Mouse (Mus musculus): ENCODE measurements around the gene Gm9611. TPM values are rescaled to one million over a fixed set of nuclear protein-coding genes. Genes with fewer than 3 reads are reported as not detected.
"Not testable (repeated sequence)": the region's sequence is repeated elsewhere in the genome, so short reads cannot be mapped to it uniquely, and the experiment has no call there.

The Gm9611 gene
- not detected in 2 replicates for polyA plus RNA-seq (2014; fragmentation: Nextera tagmentation; extraction: Ambion mirVana)

DNA sequence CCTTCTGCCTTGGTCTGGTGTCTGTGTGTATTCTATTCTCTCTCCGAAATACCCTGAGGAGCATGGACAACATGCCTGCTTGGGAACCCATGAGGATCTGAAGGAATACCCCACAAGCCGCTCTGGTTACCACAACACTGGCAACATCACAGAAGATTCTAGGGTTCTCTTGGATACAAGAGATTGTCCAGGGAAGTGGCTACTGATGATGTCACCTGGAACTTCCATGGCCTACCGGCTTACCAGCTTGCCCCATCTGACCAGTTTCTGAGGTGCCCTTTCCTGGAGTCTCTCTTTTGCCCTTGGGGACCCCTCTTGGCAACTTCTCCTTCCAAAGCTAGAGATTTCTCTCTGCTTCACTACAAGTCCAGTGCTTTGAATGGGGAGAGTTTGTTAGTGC lies at the start of gene Gm9611:
Gene Gm9611 (minus strand): TSS at position 101 of the 400 bp plus-strand sequence.
- H3K4me3 ChIP-seq (ENCODE audit: control insufficient read depth in 1 of 2, insufficient read depth in 1 of 2, low read depth in 1 of 2, low read length in 2 of 2); H3K4me2 ChIP-seq (ENCODE audit: low read length); H3K27me3 ChIP-seq (ENCODE audit: control insufficient read depth, insufficient read depth, low read length); ATAC-seq (ENCODE audit: insufficient number of reproducible peaks, insufficient read depth, low FRiP score, low read depth); H3K36me3 ChIP-seq (ENCODE audit: control insufficient read depth, insufficient read depth, low read length); H3K27ac ChIP-seq (replicated peaks in 1 of 2; ENCODE audit: control insufficient read depth in 1 of 2, insufficient read depth in 1 of 2, low read depth in 2 of 2, low read length in 2 of 2); H3K4me1 ChIP-seq (ENCODE audit: control insufficient read depth in 2 of 2, insufficient read depth in 2 of 2, low read length in 2 of 2); H3K9me3 ChIP-seq (ENCODE audit: control insufficient read depth, low read length); H3K9ac ChIP-seq (ENCODE audit: low read length): not testable (repeated sequence)
- no CpG with 5 or more reads among the region's 3 CpGs for WGBS

DNA sequence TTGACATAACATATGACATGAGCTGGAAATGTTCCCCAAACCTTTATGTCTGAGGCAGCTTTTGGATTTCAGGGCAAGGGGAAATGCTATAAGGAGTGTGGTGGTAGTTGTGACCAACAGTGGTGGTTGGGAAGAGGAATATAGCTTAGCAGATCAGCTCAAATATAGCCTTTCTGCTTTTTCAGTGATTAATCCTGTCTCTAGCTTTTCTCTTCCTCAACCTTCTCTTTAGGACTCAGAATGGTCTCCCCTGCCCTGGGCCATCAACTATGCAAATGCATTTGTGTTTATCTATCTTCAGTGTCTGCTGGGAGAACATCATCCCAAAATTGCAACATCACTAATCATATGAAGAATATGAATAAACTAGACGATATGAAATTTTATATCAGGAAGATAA lies 12.8 kb upstream of the Gm9611 start, which contains the start of gene Gm7995:
Gene Gm7995 (plus strand): TSS at position 301 of the 400 bp plus-strand sequence.
- not testable (repeated sequence) for H3K4me2 ChIP-seq (ENCODE audit: low read length); H3K27ac ChIP-seq (replicated peaks in 1 of 2; ENCODE audit: control insufficient read depth in 1 of 2, insufficient read depth in 1 of 2, low read depth in 2 of 2, low read length in 2 of 2); H3K36me3 ChIP-seq (ENCODE audit: control insufficient read depth, insufficient read depth, low read length); H3K4me1 ChIP-seq (ENCODE audit: control insufficient read depth in 2 of 2, insufficient read depth in 2 of 2, low read length in 2 of 2); ATAC-seq (ENCODE audit: insufficient number of reproducible peaks, insufficient read depth, low FRiP score, low read depth); H3K9me3 ChIP-seq (ENCODE audit: control insufficient read depth, low read length); H3K9ac ChIP-seq (ENCODE audit: low read length); H3K27me3 ChIP-seq (ENCODE audit: control insufficient read depth, insufficient read depth, low read length); H3K4me3 ChIP-seq (ENCODE audit: control insufficient read depth in 1 of 2, insufficient read depth in 1 of 2, low read depth in 1 of 2, low read length in 2 of 2)
- no CpG with 5 or more reads among the region's 1 CpGs for WGBS

DNA sequence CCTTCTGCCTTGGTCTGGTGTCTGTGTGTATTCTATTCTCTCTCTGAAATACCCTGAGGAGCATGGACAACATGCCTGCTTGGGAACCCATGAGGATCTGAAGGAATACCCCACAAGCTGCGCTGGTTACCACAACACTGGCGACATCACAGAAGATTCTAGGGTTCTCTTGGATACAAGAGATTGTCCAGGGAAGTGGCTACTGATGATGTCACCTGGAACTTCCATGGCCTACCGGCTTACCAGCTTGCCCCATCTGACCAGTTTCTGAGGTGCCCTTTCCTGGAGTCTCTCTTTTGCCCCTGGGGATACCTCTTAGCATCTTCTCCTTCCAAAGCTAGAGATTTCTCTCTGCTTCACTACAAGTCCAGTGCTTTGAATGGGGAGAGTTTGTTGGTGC lies 37.2 kb downstream of the Gm9611 start, which contains the start of gene Gm17026:
Gene Gm17026 (minus strand): TSS at position 101 of the 400 bp plus-strand sequence.
- not testable (repeated sequence) for H3K27me3 ChIP-seq (ENCODE audit: control insufficient read depth, insufficient read depth, low read length); H3K4me2 ChIP-seq (ENCODE audit: low read length); ATAC-seq (ENCODE audit: insufficient number of reproducible peaks, insufficient read depth, low FRiP score, low read depth); H3K9me3 ChIP-seq (ENCODE audit: control insufficient read depth, low read length); H3K9ac ChIP-seq (ENCODE audit: low read length); H3K4me3 ChIP-seq (ENCODE audit: control insufficient read depth in 1 of 2, insufficient read depth in 1 of 2, low read depth in 1 of 2, low read length in 2 of 2); H3K27ac ChIP-seq (replicated peaks in 1 of 2; ENCODE audit: control insufficient read depth in 1 of 2, insufficient read depth in 1 of 2, low read depth in 2 of 2, low read length in 2 of 2); H3K4me1 ChIP-seq (ENCODE audit: control insufficient read depth in 2 of 2, insufficient read depth in 2 of 2, low read length in 2 of 2); H3K36me3 ChIP-seq (ENCODE audit: control insufficient read depth, insufficient read depth, low read length)
- WGBS: no CpG with 5 or more reads among the region's 3 CpGs

Small RNA genes lying within 50 kb of the gene (microRNA-seq; reads per million reads assigned to microRNA genes)
- gene Gm25208: not detected
- not detected for gene Gm25892

Other genes starting within 250 kb of the Gm9611 start
- gene Gm7951, start 180.0 kb downstream of the Gm9611 start, polyA plus RNA-seq (2014; fragmentation: Nextera tagmentation; extraction: Ambion mirVana): not detected in 2 replicates
- not detected in 2 replicates for gene Gm17027, start 134.7 kb downstream of the Gm9611 start, polyA plus RNA-seq (2014; fragmentation: Nextera tagmentation; extraction: Ambion mirVana)
- gene Gm3573, start 106.6 kb downstream of the Gm9611 start, polyA plus RNA-seq (2014; fragmentation: Nextera tagmentation; extraction: Ambion mirVana): not detected in 2 replicates
- gene Gm17026, start 37.3 kb downstream of the Gm9611 start, polyA plus RNA-seq (2014; fragmentation: Nextera tagmentation; extraction: Ambion mirVana): not detected in 2 replicates
- gene Gm7995, start 12.9 kb upstream of the Gm9611 start, polyA plus RNA-seq (2014; fragmentation: Nextera tagmentation; extraction: Ambion mirVana): not detected in 2 replicates
- gene Gm8005, start 142.3 kb upstream of the Gm9611 start, polyA plus RNA-seq (2014; fragmentation: Nextera tagmentation; extraction: Ambion mirVana): not detected in 2 replicates
- not detected in 2 replicates for gene Gm8011, start 166.5 kb upstream of the Gm9611 start, polyA plus RNA-seq (2014; fragmentation: Nextera tagmentation; extraction: Ambion mirVana)
- not detected in 2 replicates for gene Gm8020, start 205.0 kb upstream of the Gm9611 start, polyA plus RNA-seq (2014; fragmentation: Nextera tagmentation; extraction: Ambion mirVana)
- not detected in 2 replicates for gene Gm8024, start 226.9 kb upstream of the Gm9611 start, polyA plus RNA-seq (2014; fragmentation: Nextera tagmentation; extraction: Ambion mirVana)

Data from heart, embryonic 14.5 days (tissue).